Mouse (Mus musculus) thymus, postnatal 25 days (tissue): ENCODE measurements around the gene P2ry6.
A peak's percentile ranks its signal among the peaks of the same experiment; 100 is the strongest.

Experiments used
- DNase-seq: peaks from one replicate; pipeline ENCODE4 v3.0.0; 2022

The P2ry6 gene

DNA sequence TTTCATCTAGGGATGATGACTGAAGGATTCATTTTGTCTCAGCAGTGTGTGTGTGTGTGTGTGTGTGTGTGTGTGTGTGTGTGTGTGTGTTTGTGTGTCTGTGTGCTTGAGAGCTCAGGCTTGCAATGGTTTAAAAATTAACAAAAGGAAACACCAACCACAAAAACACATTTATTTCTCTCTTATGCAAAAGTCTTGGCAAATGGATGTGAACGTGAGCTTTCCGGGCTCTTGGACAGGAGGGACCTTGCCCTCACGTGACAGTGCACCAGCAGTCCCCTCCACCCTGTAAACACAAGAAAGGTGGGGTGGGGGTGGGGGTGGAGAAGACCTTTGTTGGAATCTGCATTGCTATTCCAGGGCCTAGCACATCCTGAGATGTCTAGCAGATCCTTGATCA is 37.0 kb downstream of the P2ry6 start:
- no peak for DNase-seq

DNA sequence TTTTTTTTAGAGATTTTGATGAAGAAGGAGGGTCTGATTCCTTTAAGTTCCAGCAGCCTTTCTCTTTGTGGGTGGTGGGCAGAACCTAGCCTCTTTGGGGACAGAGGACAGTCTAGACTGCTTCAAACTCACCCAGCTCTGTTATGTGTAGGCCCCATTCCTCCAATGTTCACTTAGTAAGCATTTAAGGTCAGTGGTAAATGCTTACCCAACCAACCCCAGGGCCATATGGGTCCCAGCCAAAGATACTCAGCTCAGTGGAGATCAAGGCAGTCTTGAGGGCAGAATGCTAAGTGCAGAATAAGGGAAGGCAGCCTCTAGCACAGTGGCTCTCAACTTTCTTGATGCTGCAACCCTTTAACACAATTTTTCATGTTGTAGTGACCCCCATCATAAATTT is 40.9 kb downstream of the P2ry6 start:
- DNase-seq: no peak

DNA sequence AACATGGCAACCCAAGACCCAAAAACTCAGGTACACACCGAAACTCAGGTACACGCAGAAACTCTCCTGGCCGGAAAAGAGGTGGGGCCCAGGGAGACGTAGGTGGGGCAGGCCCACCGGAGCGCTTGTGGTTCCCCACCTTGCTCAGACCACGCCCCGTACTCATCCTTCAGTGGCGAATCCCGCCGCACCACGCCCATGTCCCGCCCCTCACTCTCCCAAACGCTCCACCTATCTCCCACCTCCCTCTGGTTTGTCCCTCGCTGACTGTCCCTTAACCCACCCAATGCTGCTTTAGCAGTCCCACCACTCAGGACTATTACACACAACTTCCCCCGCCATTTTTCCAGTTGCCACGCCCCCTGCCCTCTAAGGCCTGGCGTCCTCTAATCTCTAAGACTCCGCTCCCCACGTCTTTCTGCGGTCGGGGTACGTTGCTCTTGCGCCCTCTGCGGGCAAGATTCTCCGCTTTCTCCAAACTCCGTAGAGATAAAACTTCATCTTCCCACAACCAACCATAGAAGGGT is 41.9 kb downstream of the P2ry6 start:
- peak; percentile 86 for DNase-seq

DNA sequence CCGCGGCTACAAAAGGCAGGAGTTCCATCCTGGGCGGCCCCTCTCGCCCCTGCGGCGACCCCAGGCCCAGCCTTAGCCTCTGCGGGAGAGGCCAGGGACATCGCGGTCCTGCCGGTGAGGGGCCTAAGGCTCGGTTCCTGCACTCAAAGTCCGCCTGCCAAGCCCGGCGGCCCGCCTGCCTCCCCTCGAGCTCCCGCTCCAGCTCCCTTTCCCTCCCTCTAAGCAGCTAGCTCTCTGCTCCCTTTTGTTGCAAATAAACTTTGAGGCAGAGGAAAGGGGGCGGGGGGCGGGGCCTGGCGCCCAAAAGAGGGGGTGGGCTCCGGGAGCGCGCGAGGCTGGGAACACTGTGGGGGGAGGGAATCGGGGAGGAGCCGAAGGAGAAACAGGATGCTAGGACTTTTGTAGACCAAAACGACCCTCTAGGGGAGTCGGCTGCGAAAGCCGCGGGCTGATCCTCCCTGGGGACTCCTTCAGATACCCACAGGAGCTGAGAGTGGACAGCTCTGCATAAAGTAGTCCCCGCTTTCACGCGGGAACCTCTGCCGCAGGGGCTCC is 42.4 kb downstream of the P2ry6 start, which contains the start of gene Arhgef17:
TSS of gene Arhgef17 (minus strand) at position 182 of the 555 bp plus-strand sequence.
- DNase-seq: peak; percentile 21

DNA sequence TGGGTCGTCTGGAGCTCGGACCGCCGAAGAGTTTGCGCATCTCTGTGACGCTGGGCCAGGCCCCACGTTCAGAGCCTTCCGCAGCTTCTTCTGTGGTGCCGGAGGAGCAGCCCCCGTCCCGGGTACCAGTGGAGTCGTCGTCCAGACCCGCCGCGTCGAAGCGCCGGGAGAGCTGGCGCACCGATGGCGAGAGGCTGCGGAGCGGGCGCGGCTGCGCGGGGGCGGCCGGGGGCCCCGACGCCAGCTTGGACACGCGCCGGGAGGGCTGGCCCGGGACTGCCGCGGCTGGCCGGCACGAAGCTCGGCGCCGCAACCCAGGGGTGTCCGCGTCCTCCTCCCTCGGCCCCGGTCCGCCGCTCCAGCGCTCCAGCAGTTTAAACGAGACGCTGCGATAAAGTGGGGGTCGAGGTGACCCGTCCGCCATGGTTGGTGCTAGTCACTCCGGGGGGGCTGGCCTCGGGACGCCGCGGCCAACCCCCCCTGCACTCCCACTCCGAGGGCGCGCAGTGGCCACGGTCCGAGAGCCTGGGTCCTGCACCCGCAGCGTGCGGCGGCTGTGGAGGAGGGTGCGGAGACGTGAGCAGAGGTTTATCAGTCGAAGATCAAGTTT is 43.0 kb downstream of the P2ry6 start:
- no peak for DNase-seq

DNA sequence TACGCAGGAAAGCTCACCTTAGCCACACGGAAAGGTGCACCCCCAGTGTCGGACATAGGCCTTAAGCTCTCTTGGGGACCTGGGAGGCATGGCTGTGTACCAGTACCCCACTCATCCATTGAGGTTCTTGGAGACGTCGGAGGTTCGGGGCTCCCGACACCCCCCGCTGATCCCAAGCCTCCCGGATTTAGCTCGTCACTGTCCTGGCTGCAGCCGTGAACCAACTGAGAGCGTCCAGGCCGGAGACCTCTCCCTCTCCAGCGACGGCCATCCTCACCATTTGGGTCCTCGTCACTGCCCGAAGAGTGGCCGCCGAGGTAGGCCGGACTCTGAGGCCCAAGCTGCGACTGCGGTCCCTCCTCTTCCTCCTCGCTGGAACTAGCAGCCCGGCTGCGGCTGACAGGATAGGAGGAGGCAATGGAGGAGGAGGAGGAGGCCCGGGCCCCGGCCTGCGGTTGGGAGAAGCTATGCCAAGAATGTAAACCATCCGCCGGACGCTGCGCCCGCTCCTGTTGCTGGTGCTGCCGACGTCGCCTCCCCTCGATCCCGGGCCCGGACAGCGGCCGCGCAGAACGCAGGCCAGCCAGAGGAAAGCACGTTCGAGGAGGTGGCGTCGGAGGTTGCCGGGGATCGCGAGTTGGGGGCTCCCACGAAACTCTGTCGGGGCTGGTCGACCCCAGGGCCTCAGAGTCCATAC is 43.7 kb downstream of the P2ry6 start:
- peak; percentile 10 for DNase-seq

- no peak for DNase-seq
Measured at GRCm38 (mm10) chr7:100929639-100930303, 44.7 kb downstream of the P2ry6 start.

GRCm38 (mm10) chr7:100928456-100928855 is 46.0 kb downstream of the P2ry6 start:
- DNase-seq: no peak

- no peak for DNase-seq
Measured at GRCm38 (mm10) chr7:100927287-100928000, 47.0 kb downstream of the P2ry6 start.

- DNase-seq: no peak
Measured at GRCm38 (mm10) chr7:100926311-100926923, 48.0 kb downstream of the P2ry6 start.

DNA sequence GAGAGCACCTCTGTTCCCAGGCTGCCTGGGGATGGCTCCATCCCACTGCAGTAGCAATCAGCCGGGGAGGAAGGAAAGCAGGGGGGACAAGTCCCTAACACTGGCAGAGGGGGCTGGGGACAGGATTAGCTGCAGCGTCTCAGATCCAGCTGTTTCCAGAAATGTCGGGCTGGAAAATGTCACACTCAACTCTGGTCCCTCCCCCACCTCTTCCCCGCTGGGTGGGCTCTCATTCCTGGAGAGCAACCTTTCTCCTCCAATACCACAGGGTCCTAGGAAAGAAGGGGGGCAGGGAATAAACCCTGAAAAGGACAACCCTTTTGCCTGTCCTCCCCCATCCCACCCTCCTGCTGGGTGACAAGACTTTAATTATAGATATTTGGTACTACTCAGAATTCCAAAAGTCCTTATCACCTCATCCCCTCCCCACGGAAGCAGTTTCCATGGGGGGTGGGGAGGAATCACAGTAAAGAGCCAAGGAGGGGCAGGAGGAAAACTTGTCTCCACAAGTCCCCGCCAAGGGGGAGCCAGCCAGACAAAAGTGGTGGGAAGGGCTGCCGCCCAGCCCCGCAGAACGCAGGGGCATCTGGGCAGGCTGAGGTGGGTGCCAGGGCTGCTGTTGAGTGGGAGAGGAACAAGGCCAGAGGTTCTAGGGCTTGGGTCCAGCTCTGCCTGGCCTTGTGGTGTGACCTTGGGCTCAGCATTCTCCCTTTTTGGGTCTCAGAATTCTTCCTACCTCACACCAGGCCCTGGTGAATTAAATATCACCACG is 49.6 kb downstream of the P2ry6 start:
- no peak for DNase-seq

DNA sequence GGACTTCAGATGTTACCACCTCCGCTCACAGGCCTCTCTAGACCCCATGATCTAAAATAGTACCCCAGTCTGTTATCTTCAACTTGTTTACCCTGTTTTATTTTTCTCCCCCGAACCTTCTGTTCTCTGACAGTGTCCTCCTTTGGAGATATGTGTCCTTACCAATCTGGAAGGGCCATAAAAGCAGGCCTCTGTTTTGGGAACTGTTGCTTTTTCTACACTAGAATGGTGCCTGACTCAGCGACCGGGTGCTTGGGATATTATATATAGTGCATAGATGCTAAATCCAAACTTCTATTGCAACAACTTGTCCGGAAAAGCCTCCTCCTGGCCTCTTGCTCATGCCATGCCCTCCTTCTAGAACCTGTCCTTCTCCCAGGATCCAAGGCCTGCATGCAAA is 50.2 kb downstream of the P2ry6 start:
- no peak for DNase-seq

GRCm38 (mm10) chr7:100922907-100923306 is 51.5 kb downstream of the P2ry6 start:
- DNase-seq: no peak

DNA sequence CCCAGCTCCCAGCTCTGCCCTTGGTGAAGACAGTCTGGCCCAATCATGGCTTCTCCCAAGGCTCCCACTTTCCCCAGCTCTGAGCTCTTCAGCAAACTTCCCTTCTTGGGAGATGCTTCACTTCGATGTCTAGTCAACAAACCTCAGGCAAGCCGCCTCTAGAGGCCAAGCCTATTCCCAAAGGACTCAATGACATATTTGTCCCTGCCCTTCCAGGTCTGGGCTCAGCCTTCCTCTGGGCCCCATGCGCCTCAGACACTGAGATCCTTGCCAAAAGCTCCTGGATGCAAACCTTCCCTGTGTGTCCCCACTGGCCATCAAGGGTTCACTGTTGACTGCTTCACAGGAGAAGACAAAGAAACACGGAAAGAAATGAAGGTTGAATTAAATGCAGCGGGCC is 53.2 kb downstream of the P2ry6 start:
- no peak for DNase-seq

DNA sequence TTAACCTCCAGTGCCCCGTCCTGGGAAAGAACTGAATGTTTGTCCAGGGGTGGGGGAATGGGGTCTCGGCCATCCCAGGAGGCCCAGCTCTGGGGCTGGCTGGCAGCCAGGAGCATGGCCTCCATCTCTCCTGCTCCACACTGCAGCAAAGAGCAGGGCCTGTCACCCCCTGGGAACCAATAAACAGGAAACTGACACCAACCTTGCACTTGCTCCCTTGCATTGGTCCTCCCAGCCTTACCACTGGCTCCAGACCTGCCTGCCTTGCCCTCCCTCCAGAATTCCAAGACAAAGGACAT is 54.7 kb downstream of the P2ry6 start:
- DNase-seq: no peak

DNA sequence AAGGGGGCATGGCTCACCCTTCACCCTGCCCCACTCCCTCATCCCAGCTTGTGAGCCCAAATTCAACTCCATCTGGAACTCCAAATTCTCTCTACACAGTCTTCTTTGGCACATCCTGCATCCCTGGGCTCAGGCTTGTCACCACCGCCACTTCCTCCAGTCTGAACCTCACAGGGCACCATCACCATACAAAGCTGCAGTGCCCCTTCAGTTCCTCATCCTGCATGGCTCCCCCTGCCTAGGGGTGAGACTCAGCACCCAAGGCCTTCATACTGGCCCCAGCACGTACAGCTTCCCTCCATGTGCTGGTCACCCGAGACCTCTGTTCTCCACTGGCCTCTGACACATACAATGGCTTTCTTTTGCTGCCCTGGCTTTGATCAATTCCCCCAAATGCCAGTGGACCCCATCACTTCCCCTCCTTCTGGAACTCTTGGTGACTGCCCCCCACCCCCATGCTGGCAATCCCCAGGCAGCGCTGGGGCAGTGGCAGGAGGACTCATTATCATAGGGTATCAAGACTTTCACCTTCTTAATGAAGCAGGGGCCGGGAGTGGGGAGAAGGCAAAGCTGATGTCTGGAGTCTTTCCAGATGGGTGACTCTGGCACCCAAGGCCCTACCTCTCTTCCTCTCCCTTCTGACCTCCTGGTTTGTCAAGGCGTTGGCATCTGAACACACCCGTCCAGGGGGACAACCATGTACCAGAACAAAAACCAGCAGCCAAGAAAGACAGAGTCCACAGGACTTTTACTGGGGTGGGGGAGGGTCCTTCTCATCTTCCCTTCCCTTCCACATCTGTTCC is 55.2 kb downstream of the P2ry6 start:
- no peak for DNase-seq

DNA sequence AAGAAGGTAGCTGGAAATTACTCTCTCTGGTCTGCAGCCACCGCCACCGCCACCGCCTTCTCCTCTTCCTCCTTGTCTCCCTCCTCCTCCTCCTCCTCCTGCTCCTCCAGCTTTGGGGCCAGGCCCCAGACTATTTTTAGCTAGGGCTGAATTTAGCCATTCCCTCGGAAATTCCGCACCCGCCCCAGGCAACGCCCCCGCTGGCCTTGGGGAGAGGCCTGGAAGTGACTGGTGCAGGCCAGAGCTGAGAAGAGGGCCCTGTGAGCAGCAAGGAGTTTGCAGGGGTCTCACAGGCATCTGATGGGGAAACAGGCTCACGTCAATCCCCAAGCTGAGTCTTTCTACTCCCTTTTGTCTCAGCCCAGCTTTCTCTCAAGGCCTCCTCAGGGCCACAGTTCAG is 56.3 kb downstream of the P2ry6 start:
- DNase-seq: no peak

- DNase-seq: no peak
Measured at GRCm38 (mm10) chr7:100917751-100918150, 56.7 kb downstream of the P2ry6 start.

DNA sequence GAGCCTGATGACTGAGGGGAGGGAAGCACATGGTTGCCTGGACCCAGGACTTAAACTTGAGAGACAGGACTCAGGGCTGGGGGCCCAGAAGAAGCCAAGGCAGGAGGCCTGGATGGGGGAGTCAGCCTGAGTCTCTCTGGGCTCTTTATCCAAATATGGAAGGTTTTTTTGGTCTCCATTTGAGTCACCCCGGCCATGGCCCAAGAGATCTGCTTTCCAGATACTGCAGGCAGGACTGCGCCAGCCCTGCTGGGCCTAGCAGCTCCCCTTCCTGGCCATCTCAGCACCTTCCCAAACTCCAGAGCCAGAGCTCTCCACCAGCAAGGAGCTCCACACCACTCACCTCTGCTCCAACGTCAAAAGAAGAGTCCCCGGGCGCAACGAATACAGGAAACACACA is 57.9 kb downstream of the P2ry6 start:
- DNase-seq: no peak

DNA sequence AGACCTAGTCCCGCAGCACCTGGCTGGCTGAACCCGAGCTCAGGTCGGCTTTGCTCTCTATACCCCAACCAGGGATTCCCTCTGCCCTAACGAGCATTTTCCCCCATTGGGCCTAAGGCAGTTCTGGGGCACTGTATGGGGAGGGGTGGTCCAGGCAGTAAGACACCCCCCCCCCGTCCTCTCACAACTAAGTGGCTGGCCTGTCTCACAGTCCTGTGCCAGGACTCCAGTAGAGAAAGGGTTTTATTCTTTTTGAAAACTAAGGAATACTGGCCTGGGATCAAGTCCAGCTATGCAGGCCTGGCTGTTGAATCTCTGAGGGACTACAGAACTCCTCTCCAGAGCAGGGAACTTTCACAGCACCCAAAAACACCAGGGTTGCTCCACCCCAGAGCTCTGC is 59.2 kb downstream of the P2ry6 start:
- DNase-seq: no peak

GRCm38 (mm10) chr7:100911791-100912190 is 62.7 kb downstream of the P2ry6 start:
- no peak for DNase-seq
